Mouse (Mus musculus) lung, adult 2 months (tissue): ENCODE data around the gene Prkca. TPM values are rescaled to one million over a fixed set of nuclear protein-coding genes. Genes with fewer than 3 reads are reported as not detected.

Experiments used
- DNase-seq: peaks from one replicate; pipeline ENCODE4 v3.0.0; 2022
- H3K4me1 ChIP-seq: fragments of 200-500 bp; 2 replicates; pipeline ENCODE4 v1.6.1; 2011; ENCODE audit warnings: low read length; ENCODE audit not compliant: control insufficient read depth, insufficient read depth
- H3K4me3 ChIP-seq: fragments of 200-500 bp; replicated peaks from 2 replicates; pipeline ENCODE3; 2011; ENCODE audit warnings: low read depth, mild to moderate bottlenecking, control low read depth, low read length; ENCODE audit errors: extremely low read depth
- CTCF ChIP-seq: fragments of 200-500 bp; IDR thresholded peaks from 2 replicates; pipeline ENCODE4 v1.5.1; 2011; ENCODE audit warnings: mild to moderate bottlenecking, low read length, control low read depth; ENCODE audit not compliant: insufficient read depth
- POLR2A ChIP-seq: fragments of 200-500 bp; IDR thresholded peaks from 2 replicates; pipeline ENCODE4 v1.6.1; 2011; ENCODE audit warnings: low read depth, mild to moderate bottlenecking, control low read depth, low read length, borderline replicate concordance; ENCODE audit errors: extremely low read depth
- WGBS: fragments of 180-500 bp; shearing (Covaris S2); methylation state at CpG from one replicate; pipeline ENCODE4 v1.1.7; 2018; 5-methylcytosine and 5-hydroxymethylcytosine counted together
- polyA plus RNA-seq: library from polyadenylated mRNA; depleted of rRNA; stranded (reverse); fragments of >200 nt; gene quantifications from 2 replicates; pipeline ENCODE4 v1.2.3, GENCODE M21; 2012

Prkca gene
- polyA plus RNA-seq, 1 experiment, result 13.5 TPM

DNA sequence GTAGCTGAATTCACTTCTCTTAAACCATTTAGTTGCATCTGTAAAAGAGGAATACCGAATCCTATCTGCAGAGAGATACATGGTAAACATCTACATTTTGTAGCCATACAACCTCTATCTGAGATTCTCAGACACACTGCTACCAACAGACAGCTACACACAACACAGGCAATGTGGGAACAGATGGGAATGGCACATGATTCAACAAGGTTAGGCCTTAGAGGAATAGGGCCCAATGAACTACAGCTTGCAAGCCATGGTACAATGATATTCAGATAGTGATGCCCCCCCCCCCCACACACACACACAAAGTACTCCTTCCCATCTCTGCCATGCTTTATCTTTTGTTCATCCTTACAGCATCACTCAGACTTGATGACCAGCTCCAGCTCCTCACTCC, 181.1 kb downstream of the Prkca start:
- TF ChIP-seq POLR2A, result no peak
- TF ChIP-seq CTCF, result no peak
- WGBS, result 84% methylated on average over 1 of the region's 1 CpGs

DNA sequence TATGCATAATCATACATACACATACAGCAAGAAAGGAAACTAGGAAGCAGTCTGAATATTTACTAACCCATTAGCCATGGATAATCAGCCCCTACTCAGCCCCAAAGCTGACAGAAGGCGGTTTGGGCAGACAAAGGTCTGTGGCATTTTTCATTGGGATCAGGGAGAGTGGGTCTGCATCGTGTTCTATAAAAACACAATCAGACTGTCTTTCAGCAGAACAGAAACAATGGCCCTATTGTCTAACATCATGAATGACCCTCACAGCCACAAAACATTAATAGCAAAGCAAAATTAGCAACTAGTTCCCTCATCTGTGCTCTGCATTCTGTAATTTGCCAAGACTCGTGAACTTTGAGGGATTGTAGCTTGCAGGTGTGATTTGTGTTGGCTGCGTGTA, 181.6 kb downstream of the Prkca start:
- no peak for DNase-seq
- no peak overlapping the region for H3K4me3 ChIP-seq
- H3K4me1 ChIP-seq, result no peaks in the 10 kb centered on the region
- no peak for TF ChIP-seq CTCF
- no peak for TF ChIP-seq POLR2A
- 77% methylated on average over 4 of the region's 4 CpGs for WGBS

More for the DNA sequence above, 181.1 kb downstream of the Prkca start:
- no peak overlapping the region for H3K4me3 ChIP-seq
- H3K4me1 ChIP-seq, result no peaks in the 10 kb centered on the region
- no peak for DNase-seq

DNA sequence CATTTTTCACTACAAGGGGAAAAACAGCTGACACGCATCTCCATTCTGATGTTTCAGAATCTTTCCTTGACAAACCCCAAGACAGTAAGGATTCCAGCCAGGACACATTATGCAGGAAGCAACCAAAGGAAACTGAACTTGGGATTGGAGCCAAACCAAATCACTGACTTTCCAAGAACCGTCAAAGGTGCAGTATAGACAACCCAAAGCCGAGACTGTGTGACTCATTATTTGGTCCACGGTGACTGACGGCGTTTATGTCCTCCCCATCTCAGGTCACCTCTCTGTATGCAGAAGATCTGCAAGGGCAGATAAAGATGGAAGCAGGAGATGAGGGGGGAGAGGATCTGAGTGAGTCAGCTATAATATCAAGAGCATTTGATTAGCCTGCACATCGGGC, 183.7 kb downstream of the Prkca start:
- 57% methylated on average over 7 of the region's 7 CpGs for WGBS
- H3K4me3 ChIP-seq, result no peak overlapping the region
- TF ChIP-seq CTCF (no peak), POLR2A (no peak)
- H3K4me1 ChIP-seq, result no peaks in the 10 kb centered on the region
- DNase-seq, result no peak

DNA sequence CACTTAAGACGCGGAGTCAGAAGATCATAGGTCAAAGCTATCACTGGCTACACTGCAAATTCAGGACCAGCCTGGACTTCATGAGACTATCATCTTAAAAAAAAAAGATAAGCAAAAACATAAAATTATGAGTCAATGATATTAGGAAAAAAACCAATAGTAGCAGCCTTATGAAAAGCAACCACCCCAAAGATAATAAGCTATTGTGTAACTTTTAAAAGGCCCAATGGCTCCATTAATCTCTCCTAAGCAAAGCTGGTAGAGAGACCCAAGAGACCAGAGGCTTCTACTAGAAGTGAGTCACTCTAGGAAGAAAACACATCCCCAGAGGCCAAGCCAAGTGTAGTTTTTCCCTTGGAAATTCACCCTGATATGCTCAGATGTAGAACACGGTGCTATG, 185.7 kb downstream of the Prkca start:
- TF ChIP-seq POLR2A (no peak), CTCF (no peak)
- no peak for DNase-seq
- no peaks in the 10 kb centered on the region for H3K4me1 ChIP-seq
- H3K4me3 ChIP-seq, result no peak overlapping the region
- 93% methylated on average over 3 of the region's 3 CpGs for WGBS

DNA sequence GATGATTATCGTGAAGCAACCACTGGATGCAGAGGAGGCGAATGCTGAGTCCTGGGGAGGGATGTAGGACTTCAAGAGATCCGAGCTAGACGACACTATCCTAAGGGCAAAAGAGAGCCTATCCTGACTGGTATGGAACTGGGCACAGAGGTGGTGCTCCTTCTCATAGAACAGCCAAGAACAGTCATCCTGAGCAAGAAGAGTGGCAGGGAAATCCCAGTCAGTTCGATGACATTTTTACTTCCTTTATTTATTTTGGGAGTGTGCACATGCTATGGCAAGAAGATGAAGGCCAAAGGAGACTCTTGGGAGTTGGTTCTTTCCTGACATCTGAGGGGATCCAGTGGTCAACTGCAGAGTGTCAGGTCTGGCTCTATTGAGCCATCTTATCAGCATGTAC, 186.7 kb downstream of the Prkca start:
- no peaks in the 10 kb centered on the region for H3K4me1 ChIP-seq
- no peak for TF ChIP-seq CTCF
- TF ChIP-seq POLR2A, result no peak
- WGBS, result 77% methylated on average over 5 of the region's 5 CpGs

DNA sequence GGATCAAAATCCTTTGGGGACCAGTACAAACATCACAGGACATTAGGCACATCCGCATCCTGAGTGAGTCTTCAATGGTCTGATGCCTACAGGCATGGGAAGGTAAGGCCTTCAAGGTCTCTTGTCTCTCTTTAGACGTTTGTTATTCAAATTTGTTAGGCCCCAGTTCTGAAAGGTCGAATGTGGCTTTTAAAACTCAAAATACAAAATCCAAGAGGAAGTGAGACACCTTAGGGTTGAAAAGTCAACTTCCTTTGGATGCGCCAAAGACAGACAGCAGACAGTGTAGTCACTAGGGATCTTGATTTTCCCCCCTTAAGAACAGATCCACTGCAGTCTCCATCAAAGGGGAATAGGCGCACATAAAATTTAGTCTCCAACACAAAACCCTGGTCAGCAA, 187.6 kb downstream of the Prkca start:
- DNase-seq, result no peak
- WGBS, result 74% methylated on average over 5 of the region's 5 CpGs
- Histone ChIP-seq H3K4me1 (no peaks in the 10 kb centered on the region), H3K4me3 (no peak overlapping the region)
- no peak for TF ChIP-seq CTCF
- no peak for TF ChIP-seq POLR2A

More for the DNA sequence above, 186.7 kb downstream of the Prkca start:
- DNase-seq, result no peak
- H3K4me3 ChIP-seq, result no peak overlapping the region

DNA sequence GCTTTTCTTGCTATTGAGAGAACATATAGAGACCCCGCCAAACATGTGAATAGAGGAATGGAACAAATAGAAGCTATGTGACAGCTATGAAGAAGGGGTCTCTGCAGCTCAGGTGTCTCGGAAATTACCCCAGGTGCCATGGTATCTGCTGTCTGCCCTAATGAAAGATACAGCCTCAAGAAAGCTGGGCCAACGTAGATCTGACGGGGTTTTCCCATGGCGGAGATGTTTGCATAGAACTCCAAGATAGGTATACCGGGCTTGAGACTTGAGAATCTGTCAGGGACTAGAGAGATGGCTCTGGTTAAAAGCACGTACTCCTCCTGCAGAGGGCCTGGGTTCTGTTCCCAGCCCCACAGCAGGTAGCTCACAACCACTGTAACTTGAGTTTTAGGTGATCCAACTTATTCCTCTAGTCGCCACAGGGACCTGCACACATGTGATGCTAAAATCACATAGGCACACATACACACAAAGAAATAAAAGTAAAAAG, 188.6 kb downstream of the Prkca start:
- 93% methylated on average over 8 of the region's 8 CpGs for WGBS
- no peak overlapping the region for H3K4me3 ChIP-seq
- TF ChIP-seq CTCF, result no peak
- no peak for TF ChIP-seq POLR2A
- no peaks in the 10 kb centered on the region for H3K4me1 ChIP-seq
- no peak for DNase-seq

DNA sequence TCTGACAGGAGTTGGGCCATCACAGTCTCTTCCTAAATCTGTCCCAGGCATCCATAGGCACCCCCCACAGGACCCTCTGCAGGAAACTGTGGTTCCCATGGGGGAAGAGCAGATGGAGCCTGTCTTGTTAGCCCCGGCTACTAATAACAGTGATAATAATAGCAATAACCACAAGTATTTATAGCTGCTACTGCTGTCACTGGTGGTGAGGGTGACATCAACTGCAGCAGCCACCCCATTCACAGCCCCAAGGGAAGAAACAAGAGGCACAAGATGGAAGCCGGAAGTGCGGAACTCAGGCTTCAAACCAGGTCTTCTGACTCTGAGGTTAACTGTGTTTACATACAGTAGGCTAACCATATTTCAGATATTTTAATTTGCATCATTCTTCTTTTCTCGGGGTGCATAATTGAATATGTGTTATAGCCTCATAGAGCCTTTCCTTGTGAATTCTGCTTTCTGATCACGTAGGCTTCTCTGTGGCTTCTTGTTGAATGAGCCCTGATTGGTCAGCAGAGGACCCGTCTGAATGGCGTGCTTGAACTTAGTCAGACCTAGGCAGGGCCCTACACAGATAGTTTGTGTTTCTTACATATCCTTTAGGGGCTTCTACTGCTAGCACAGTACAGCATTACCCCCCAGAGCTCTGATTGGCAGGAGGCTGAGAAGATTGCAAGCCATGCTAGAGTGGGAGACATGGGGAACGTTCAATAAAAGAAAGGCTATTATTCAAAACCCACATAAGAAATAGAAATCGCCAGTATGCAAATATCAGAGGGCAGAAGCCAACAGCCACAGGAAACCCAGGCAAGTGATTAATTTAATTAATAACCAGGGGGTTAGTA, 189.5 kb downstream of the Prkca start:
- no peak for TF ChIP-seq CTCF
- TF ChIP-seq POLR2A, result no peak

DNA sequence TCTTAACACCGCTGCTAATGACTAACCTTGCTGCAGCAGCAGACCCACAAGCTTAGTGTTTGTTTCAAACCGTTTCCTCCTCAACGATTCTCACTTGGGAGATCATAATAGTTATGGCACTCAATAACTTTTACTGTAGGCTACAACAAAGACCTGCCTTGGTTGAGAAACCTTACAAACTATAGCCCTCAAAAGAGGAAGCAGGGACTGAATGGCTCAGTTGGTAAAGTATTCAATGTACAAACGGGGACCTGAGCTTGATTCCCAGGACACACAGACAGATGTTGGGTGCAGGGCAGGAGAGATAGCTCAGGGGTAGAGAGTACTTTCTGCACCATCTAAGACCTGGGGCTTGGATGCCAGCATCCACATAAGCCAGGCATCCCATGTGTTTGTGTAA, 191.1 kb downstream of the Prkca start:
- Histone ChIP-seq H3K4me1 (no peaks in the 10 kb centered on the region; the same call in 1 of the 2 replicates), H3K4me3 (no peak overlapping the region)
- no peak for DNase-seq
- 57% methylated on average over 4 of the region's 4 CpGs for whole genome bisulfite sequencing
- TF ChIP-seq CTCF (no peak), POLR2A (no peak)

More for the DNA sequence above, 189.5 kb downstream of the Prkca start:
- no peak overlapping the region for H3K4me3 ChIP-seq
- 80% methylated on average over 9 of the region's 9 CpGs for WGBS
- no peaks in the 10 kb centered on the region; the same call in 1 of the 2 replicates for H3K4me1 ChIP-seq
- DNase-seq, result no peak

DNA sequence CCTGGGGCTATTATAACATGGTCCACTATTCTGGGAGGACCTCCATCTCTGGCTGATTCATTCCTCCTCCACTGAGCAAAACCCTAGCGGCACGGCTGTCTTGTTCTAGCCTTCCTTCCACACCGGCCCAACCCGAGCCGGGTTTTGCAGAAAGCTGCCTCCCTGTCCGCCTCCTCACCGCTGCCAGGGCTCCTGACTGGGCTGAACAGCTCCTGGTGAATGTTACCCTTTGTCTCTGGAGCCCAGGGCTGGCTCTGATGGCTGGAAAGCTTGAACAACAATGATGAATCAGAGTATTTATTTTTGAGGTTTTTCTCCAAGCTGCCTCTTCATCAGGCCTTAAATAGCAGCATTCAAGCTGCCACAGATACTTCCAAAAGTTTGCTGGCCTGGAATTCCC, 193.3 kb downstream of the Prkca start:
- 45% methylated on average over 7 of the region's 7 CpGs for WGBS
- TF ChIP-seq CTCF (no peak), POLR2A (no peak)

DNA sequence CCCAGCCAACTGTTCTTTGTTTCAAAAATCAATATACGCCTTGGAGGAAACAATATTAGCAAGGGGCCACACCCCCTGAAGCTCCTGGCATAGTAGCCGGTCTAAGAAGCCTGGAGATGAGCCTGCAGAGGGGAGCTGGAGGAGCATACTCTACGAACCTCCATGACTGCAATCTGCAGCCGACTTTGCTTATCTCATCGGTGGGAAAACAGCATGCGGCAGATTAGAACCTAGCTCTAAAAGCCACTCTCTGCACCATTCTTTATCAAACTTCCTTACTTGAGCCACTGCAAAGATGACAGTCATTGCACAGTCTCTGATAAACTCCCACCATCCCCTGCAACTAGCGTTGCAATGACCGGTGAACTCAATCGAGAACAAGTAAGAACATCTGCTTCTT, 194.5 kb downstream of the Prkca start:
- H3K4me1 ChIP-seq, result peaks cover 3% of the 10 kb centered on the region
- H3K4me3 ChIP-seq, result no peak overlapping the region
- no peak for TF ChIP-seq POLR2A
- no peak for TF ChIP-seq CTCF
- WGBS, result 39% methylated on average over 9 of the region's 9 CpGs
- no peak for DNase-seq

More for the DNA sequence above, 193.3 kb downstream of the Prkca start:
- no peak for DNase-seq
- H3K4me1 ChIP-seq, result peaks cover 3% of the 10 kb centered on the region
- no peak overlapping the region for H3K4me3 ChIP-seq
